Mouse (Mus musculus) intestine, embryonic 15.5 days (tissue): ENCODE measurements around the gene Gm17018. TPM values are rescaled to one million over a fixed set of nuclear protein-coding genes. Genes with fewer than 3 reads are reported as not detected.

ENCODE experiments used
- ATAC-seq: fragments of 200-750 bp; cut with Nextera tagmentation; 2 replicates; pipeline ENCODE4 v1.8.0; 2017; ENCODE audit warnings: moderate TSS enrichment, moderate library complexity
- H3K27ac ChIP-seq: fragments of 300-500 bp; sonication (generic); 2 replicates; pipeline ENCODE4 v1.5.1; 2015; ENCODE audit warnings: mild to moderate bottlenecking, inconsistent platforms
- H3K27me3 ChIP-seq: fragments of 300-500 bp; sonication (generic); replicated peaks from 2 replicates; pipeline ENCODE4 v1.6.1; 2015; ENCODE audit warnings: inconsistent platforms
- H3K36me3 ChIP-seq: fragments of 300-500 bp; sonication (generic); 2 replicates; pipeline ENCODE4 v1.6.1; 2015; ENCODE audit warnings: inconsistent platforms
- H3K4me1 ChIP-seq: fragments of 300-500 bp; sonication (generic); replicated peaks from 2 replicates; pipeline ENCODE4 v1.6.1; 2015; ENCODE audit warnings: inconsistent platforms
- H3K4me2 ChIP-seq: fragments of 300-500 bp; sonication (generic); replicated peaks from 2 replicates; pipeline ENCODE4 v1.6.1; 2015; ENCODE audit warnings: mild to moderate bottlenecking, inconsistent platforms
- H3K4me3 ChIP-seq: fragments of 300-500 bp; sonication (generic); replicated peaks from 2 replicates; pipeline ENCODE4 v1.5.1; 2015; ENCODE audit warnings: inconsistent platforms
- H3K9ac ChIP-seq: fragments of 300-500 bp; sonication (generic); 2 replicates; pipeline ENCODE4 v1.6.1; 2015; ENCODE audit warnings: inconsistent platforms
- H3K9me3 ChIP-seq: fragments of 300-500 bp; sonication (generic); 2 replicates; pipeline ENCODE4 v1.6.1; 2016; ENCODE audit warnings: inconsistent platforms
- WGBS: fragments of 180-500 bp; shearing (Covaris S2); methylation state at CpG from one replicate; pipeline ENCODE4 v1.1.7; 2015; 5-methylcytosine and 5-hydroxymethylcytosine counted together
- polyA plus RNA-seq: library from polyadenylated mRNA; unstranded; fragments of >200 nt; fragmentation: Nextera tagmentation; extraction: Ambion mirVana; gene quantifications from 2 replicates; pipeline ENCODE4 v1.2.1, GENCODE M21; 2015

Gene Gm17018
- polyA plus RNA-seq, 1 experiment from 2014 or later, result 38.2 TPM

DNA sequence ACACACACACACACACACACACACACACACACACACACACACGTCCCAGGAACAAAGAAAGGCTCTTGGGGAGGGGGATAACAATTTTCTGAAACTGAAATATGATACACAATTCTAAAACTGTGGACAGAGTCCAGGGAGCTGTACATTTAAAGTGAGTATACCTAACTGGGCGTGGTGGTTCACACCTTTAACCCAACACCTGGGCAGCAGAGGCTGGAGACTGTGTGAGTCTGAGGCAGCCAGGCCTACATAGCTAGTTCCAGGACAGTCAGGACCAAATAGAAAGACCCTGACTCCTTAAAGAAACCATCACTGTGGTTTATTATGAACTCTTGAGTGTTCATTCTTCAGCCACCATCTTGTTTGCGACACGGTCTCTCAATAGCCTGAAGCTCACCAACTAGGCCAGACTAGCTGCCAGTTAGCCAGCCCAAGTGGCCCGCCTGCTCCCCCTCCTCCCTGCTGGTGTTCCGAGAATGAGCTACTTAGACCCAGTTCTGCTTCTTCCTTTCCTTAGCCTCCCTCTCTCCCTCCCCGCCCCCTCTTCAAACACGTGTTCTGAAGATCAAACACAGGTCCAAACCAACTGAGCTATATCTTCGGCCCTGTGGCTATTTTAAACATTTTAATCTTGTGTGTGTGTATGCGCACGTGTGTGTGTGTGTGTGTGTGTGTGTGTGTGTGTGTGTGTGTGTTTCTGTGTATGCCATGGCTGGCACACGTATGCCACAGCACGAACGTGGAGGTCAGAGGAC, 59.5 kb downstream of the Gm17018 start:
- no peaks in the 10 kb centered on the region for H3K9me3 ChIP-seq
- H3K27ac ChIP-seq, result no peak overlapping the region
- H3K36me3 ChIP-seq, result no peaks in the 10 kb centered on the region
- H3K4me3 ChIP-seq, result no peak overlapping the region
- peaks cover 8% of the 10 kb centered on the region for H3K4me1 ChIP-seq
- no peak overlapping the region for H3K9ac ChIP-seq
- no peak for ATAC-seq
- WGBS, result 78% methylated on average over 14 of the region's 14 CpGs
- no peaks in the 10 kb centered on the region for H3K27me3 ChIP-seq
- H3K4me2 ChIP-seq, result no peak overlapping the region

DNA sequence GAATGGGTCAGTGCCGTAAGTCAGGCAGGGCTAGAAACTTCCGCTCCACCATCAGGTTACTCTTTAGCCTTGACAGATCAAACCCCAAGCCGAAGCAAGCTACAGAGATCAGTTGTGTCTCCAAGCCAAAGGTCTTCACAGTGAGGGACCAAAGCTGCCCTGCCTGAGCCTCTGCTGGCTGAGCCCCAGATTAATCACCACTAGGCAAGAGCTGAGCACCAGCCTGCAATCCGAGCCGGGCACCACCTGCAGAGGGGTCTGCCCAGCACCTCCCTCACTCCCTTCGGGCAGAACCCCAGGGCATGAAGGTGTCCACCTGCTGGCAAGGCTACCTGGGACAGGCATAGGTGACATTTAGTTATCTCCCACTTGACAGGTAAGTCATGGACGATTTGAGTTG, 60.6 kb downstream of the Gm17018 start:
- Histone ChIP-seq H3K27me3 (no peaks in the 10 kb centered on the region), H3K4me1 (no peaks in the 10 kb centered on the region), H3K36me3 (no peaks in the 10 kb centered on the region), H3K9ac (no peak overlapping the region), H3K9me3 (no peaks in the 10 kb centered on the region), H3K27ac (no peak overlapping the region), H3K4me3 (no peak overlapping the region), H3K4me2 (no peak overlapping the region)
- ATAC-seq, result no peak
- WGBS, result 64% methylated on average over 7 of the region's 7 CpGs

DNA sequence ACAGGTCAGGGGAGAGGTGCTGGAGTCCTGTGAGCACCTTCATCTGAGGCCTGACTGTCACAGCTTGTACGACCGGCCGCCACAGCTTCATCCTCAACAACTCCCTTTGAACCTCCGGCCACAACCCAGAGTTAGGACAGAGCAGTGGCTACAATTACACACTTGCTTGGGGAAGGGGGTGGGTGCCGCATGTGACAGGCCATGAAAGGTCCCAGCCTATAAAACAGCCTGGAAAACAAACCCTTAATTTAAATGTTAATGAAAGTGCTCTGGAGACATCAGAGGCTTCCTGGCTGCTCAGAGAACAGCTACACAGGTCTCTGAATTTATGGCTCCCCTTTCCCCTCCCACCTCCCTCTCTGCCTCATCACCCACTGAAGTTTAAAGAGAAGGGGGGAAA, 61.7 kb downstream of the Gm17018 start:
- Histone ChIP-seq H3K9ac (no peak overlapping the region), H3K27me3 (no peaks in the 10 kb centered on the region), H3K4me3 (no peak overlapping the region), H3K4me1 (no peaks in the 10 kb centered on the region), H3K4me2 (no peak overlapping the region), H3K36me3 (no peaks in the 10 kb centered on the region), H3K27ac (no peak overlapping the region), H3K9me3 (no peaks in the 10 kb centered on the region)
- WGBS, result 65% methylated on average over 5 of the region's 5 CpGs
- ATAC-seq, result no peak

DNA sequence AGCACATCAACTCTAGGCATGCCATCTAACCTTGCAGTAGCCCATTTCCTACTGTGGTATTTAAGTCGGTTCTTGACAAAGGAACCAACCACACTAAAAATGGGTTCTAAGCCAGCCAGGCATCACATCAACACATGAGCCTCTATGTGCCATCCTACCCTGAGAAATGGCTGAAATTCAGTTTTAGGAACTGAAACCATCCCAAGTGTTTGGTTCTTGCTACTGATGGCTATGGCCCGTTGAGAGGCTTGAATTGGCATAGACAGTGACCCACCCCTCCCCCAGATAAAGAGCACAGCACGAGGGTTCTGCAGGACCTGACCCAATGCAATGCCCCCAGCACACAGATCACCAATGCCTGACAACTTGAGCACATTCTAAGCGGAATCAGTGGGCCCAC, 63.3 kb downstream of the Gm17018 start:
- no peaks in the 10 kb centered on the region for H3K27me3 ChIP-seq
- H3K9me3 ChIP-seq, result no peaks in the 10 kb centered on the region
- no peaks in the 10 kb centered on the region for H3K36me3 ChIP-seq
- H3K4me1 ChIP-seq, result no peaks in the 10 kb centered on the region
- no peak overlapping the region for H3K27ac ChIP-seq
- H3K4me2 ChIP-seq, result no peak overlapping the region
- no peak overlapping the region for H3K9ac ChIP-seq
- no peak for ATAC-seq
- H3K4me3 ChIP-seq, result no peak overlapping the region
- 80% methylated on average over 4 of the region's 4 CpGs for WGBS

DNA sequence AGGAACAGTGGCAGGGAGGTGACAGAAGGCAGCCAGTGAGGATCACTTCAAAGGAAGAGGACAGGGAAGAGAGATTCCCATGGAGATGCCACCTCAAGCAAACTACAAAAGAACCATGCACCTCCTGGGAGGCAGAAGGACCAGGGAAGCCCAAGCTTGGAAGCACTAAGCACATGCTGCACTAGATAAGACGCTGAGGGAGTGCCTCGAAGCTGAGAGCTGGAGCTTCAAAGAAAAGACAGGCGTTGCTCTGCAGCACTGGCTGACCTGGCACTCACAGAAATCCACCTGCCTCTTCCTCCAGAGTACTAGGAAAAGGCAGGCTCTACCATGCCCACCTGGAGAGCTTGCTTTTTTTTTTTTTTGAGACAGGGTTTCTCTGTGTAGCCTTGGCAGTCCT, 66.6 kb downstream of the Gm17018 start:
- Histone ChIP-seq H3K4me2 (no peak overlapping the region), H3K27me3 (no peaks in the 10 kb centered on the region), H3K4me1 (no peaks in the 10 kb centered on the region), H3K27ac (no peak overlapping the region), H3K4me3 (no peak overlapping the region), H3K9me3 (no peaks in the 10 kb centered on the region), H3K36me3 (no peaks in the 10 kb centered on the region), H3K9ac (no peak overlapping the region)
- no peak for ATAC-seq
- WGBS, result 24% methylated on average over 3 of the region's 3 CpGs

DNA sequence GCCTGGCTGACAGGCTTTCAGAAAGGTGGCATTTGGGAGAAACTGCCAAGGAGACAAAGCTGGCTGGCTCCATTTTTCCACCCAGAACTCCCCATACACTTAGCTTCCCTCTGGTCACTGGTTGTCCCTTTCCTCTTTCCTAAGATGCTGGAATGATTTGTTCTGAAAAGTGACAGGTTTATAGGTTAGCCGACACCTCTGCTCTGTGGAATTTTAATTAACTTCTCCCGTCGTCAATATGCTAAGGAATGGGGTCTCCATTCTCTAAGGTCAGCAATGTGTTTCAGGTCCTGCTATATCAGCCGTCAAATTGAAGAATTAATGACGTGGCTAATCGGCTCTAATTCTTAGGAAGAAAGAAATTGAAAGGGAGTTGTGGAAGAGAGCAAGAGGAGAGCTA, 68.2 kb downstream of the Gm17018 start:
- 49% methylated on average over 6 of the region's 6 CpGs for WGBS
- Histone ChIP-seq H3K27ac (no peak overlapping the region), H3K9ac (no peak overlapping the region), H3K4me3 (no peak overlapping the region), H3K27me3 (no peaks in the 10 kb centered on the region), H3K36me3 (no peaks in the 10 kb centered on the region), H3K4me2 (no peak overlapping the region), H3K9me3 (no peaks in the 10 kb centered on the region), H3K4me1 (no peaks in the 10 kb centered on the region)
- no peak for ATAC-seq

DNA sequence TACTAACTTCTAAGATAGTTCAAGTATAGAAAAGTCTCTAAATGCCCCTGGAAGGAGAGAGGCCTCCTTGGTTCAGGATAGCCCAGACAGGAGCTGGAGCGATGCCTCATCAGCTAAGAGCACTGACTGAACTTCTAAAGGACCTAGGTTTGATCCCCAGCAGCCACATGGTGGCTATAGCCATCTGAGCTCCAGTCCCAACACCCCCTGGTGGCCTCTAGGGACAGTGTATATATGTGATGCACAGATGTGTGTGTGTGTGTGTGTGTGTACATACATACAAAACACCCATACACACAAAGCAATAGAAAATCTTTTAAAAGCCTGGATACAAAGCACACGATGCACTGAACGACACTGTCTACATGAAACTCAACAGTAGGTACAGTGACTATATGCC, 68.8 kb downstream of the Gm17018 start:
- H3K4me2 ChIP-seq, result no peak overlapping the region
- no peak overlapping the region for H3K9ac ChIP-seq
- no peaks in the 10 kb centered on the region for H3K4me1 ChIP-seq
- ATAC-seq, result no peak
- H3K27ac ChIP-seq, result no peak overlapping the region
- 93% methylated on average over 3 of the region's 3 CpGs for WGBS
- H3K9me3 ChIP-seq, result no peaks in the 10 kb centered on the region
- H3K4me3 ChIP-seq, result no peak overlapping the region
- H3K27me3 ChIP-seq, result no peaks in the 10 kb centered on the region
- no peaks in the 10 kb centered on the region for H3K36me3 ChIP-seq

Other genes with a start within 250 kb of the Gm17018 start
- gene Btrc, start 196.9 kb upstream of the Gm17018 start, polyA plus RNA-seq, result 31.8 and 32.7 TPM in 2 replicates
- gene Poll, start 84 bp upstream of the Gm17018 start, polyA plus RNA-seq, result 13.3 and 14.0 TPM in 2 replicates
- gene Fbxw4, start 99.7 kb downstream of the Gm17018 start, polyA plus RNA-seq, result 1.9 and 3.6 TPM in 2 replicates
- not detected in 2 replicates for gene Fgf8, start 182.3 kb downstream of the Gm17018 start, polyA plus RNA-seq
- 13.4 and 14.7 TPM in 2 replicates for gene Npm3, start 189.0 kb downstream of the Gm17018 start, polyA plus RNA-seq
- gene Mgea5, start 223.2 kb downstream of the Gm17018 start, polyA plus RNA-seq, result 36.3 and 36.4 TPM in 2 replicates